Mouse (Mus musculus) ES-Bruce4 (cell line): ENCODE measurements around the gene Mrpl36. TPM values are rescaled to one million over a fixed set of nuclear protein-coding genes. Genes with fewer than 3 reads are reported as not detected.

Experiments
- H3K27ac ChIP-seq: 2 replicates; pipeline ENCODE4 v1.5.1; 2012; ENCODE audit warnings: low read length, inconsistent platforms; ENCODE audit not compliant: insufficient read depth
- H3K27me3 ChIP-seq: 2 replicates; pipeline ENCODE4 v1.6.1; 2012; ENCODE audit warnings: mild to moderate bottlenecking, low read length, inconsistent platforms; ENCODE audit not compliant: control insufficient read depth, poor library complexity, insufficient read depth, severe bottlenecking
- H3K36me3 ChIP-seq: 2 replicates; pipeline ENCODE4 v1.6.1; 2012; ENCODE audit warnings: inconsistent platforms, mild to moderate bottlenecking, low read length, moderate library complexity; ENCODE audit not compliant: control insufficient read depth, poor library complexity, insufficient read depth, severe bottlenecking
- H3K4me1 ChIP-seq: one replicate; pipeline ENCODE4 v1.8.1; 2011; ENCODE audit warnings: low read length; ENCODE audit not compliant: control insufficient read depth, insufficient read depth
- H3K4me3 ChIP-seq: 2 replicates; pipeline ENCODE4 v1.5.1; 2011; ENCODE audit warnings: low read depth, mild to moderate bottlenecking, low read length
- H3K9ac ChIP-seq: 2 replicates; pipeline ENCODE4 v1.6.1; 2012; ENCODE audit warnings: low read depth, mild to moderate bottlenecking, inconsistent platforms; ENCODE audit not compliant: poor library complexity, severe bottlenecking
- H3K9me3 ChIP-seq: replicated peaks from 2 replicates; pipeline ENCODE4 v1.6.1; 2012; ENCODE audit warnings: mild to moderate bottlenecking, low read length, inconsistent platforms; ENCODE audit not compliant: control insufficient read depth, poor library complexity, insufficient read depth, severe bottlenecking
- CTCF ChIP-seq: IDR thresholded peaks from one replicate; pipeline ENCODE4 v1.8.1; 2011; ENCODE audit warnings: low read depth, low read length
- EP300 ChIP-seq: IDR thresholded peaks from 2 replicates; pipeline ENCODE4 v1.6.1; 2011; ENCODE audit warnings: low read depth, low read length; ENCODE audit not compliant: insufficient read depth
- POLR2A ChIP-seq: IDR thresholded peaks from one replicate; pipeline ENCODE4 v1.8.1; 2011; ENCODE audit warnings: low read length; ENCODE audit not compliant: insufficient read depth
- polyA plus RNA-seq: library from polyadenylated mRNA; stranded (reverse); fragments of >200 nt; gene quantifications from 2 replicates; pipeline ENCODE4 v1.2.4, GENCODE M21; 2011; ENCODE audit warnings: low read depth; ENCODE audit not compliant: missing spikeins, insufficient read depth, insufficient read length

The Mrpl36 gene
- polyA plus RNA-seq, 1 experiment: 49.3 TPM

- Histone ChIP-seq H3K4me1 (peaks cover 6% of the 10 kb centered on the region), H3K9ac (no peak overlapping the region), H3K36me3 (no peaks in the 10 kb centered on the region; the same call in 1 of the 2 replicates), H3K27ac (no peak overlapping the region), H3K4me3 (no peak overlapping the region), H3K27me3 (no peaks in the 10 kb centered on the region), H3K9me3 (no peaks in the 10 kb centered on the region)
- no peak for TF ChIP-seq EP300
- no peak for TF ChIP-seq CTCF
- no peak for TF ChIP-seq POLR2A
These were observed 8.4 kb downstream of the Mrpl36 start for GRCm38 (mm10) chr13:73336753-73337152.

GRCm38 (mm10) chr13:73345102-73345890 is 17.0 kb downstream of the Mrpl36 start:
- H3K9ac ChIP-seq: peak overlapping the region; percentile 75
- TF ChIP-seq CTCF (peak; percentile 73), EP300 (peak; percentile 50; the same call in 1 of the 2 replicates), POLR2A (no peak)
- H3K27ac ChIP-seq: peak overlapping the region; percentile 85

GRCm38 (mm10) chr13:73346131-73346530 is 17.8 kb downstream of the Mrpl36 start:
- no peaks in the 10 kb centered on the region for H3K4me1 ChIP-seq
- peak overlapping the region; percentile 84 for H3K27ac ChIP-seq
- no peaks in the 10 kb centered on the region for H3K27me3 ChIP-seq
- peak overlapping the region; percentile 73 for H3K9ac ChIP-seq
- no peak overlapping the region for H3K4me3 ChIP-seq
- TF ChIP-seq EP300 (peak; percentile 84), POLR2A (no peak)
- H3K36me3 ChIP-seq: no peaks in the 10 kb centered on the region
- no peaks in the 10 kb centered on the region for H3K9me3 ChIP-seq

More at GRCm38 (mm10) chr13:73345102-73345890, 17.0 kb downstream of the Mrpl36 start:
- H3K4me1 ChIP-seq: no peaks in the 10 kb centered on the region
- no peaks in the 10 kb centered on the region for H3K36me3 ChIP-seq
- H3K4me3 ChIP-seq: peak overlapping the region; percentile 51
- H3K9me3 ChIP-seq: no peaks in the 10 kb centered on the region
- no peaks in the 10 kb centered on the region for H3K27me3 ChIP-seq

DNA sequence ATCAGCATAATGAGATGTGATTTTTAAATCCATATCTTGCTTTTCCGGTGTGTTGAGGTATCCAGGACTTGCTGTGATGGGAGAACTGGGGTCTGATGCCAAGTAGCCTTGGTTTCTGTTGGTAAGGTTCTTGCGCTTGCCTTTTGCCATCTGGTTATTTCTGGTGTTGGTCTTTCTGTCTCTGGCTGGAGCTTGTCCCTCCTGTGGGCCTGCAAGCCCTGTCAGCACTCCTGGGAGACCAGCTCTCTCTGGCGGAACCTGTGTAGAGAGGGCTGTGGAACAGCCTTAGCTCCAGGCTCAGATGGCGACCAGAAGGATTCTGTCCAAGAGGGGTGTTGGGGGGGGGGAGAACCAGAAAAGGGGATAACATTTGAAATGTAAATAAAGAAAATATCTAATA is 18.4 kb downstream of the Mrpl36 start:
- Histone ChIP-seq H3K4me3 (peak overlapping the region; percentile 69), H3K36me3 (no peaks in the 10 kb centered on the region), H3K27me3 (no peaks in the 10 kb centered on the region), H3K9me3 (no peaks in the 10 kb centered on the region), H3K9ac (peak overlapping the region; percentile 64), H3K4me1 (no peaks in the 10 kb centered on the region), H3K27ac (peak overlapping the region; percentile 86)
- TF ChIP-seq POLR2A: no peak
- TF ChIP-seq EP300: no peak
- TF ChIP-seq CTCF: no peak

- peak overlapping the region; percentile 87 for H3K27ac ChIP-seq
- H3K36me3 ChIP-seq: no peaks in the 10 kb centered on the region
- peak overlapping the region; percentile 69 for H3K4me3 ChIP-seq
- TF ChIP-seq CTCF (no peak), EP300 (no peak), POLR2A (no peak)
- no peaks in the 10 kb centered on the region for H3K4me1 ChIP-seq
- peak overlapping the region; percentile 64 for H3K9ac ChIP-seq
- H3K27me3 ChIP-seq: no peaks in the 10 kb centered on the region
- no peaks in the 10 kb centered on the region for H3K9me3 ChIP-seq
These were observed 18.9 kb downstream of the Mrpl36 start for GRCm38 (mm10) chr13:73347171-73347570.

- Histone ChIP-seq H3K4me3 (peak overlapping the region; percentile 32; the same call in 1 of the 2 replicates), H3K9me3 (no peaks in the 10 kb centered on the region), H3K36me3 (no peaks in the 10 kb centered on the region), H3K27me3 (no peaks in the 10 kb centered on the region), H3K9ac (no peak overlapping the region), H3K27ac (peak overlapping the region; percentile 87), H3K4me1 (no peaks in the 10 kb centered on the region)
- TF ChIP-seq CTCF (no peak), POLR2A (peak; percentile 29)
These were observed 19.8 kb downstream of the Mrpl36 start for GRCm38 (mm10) chr13:73347922-73348650.
